ENCODE assay signal across 13 mouse cellular contexts in the genomic region with DNA sequence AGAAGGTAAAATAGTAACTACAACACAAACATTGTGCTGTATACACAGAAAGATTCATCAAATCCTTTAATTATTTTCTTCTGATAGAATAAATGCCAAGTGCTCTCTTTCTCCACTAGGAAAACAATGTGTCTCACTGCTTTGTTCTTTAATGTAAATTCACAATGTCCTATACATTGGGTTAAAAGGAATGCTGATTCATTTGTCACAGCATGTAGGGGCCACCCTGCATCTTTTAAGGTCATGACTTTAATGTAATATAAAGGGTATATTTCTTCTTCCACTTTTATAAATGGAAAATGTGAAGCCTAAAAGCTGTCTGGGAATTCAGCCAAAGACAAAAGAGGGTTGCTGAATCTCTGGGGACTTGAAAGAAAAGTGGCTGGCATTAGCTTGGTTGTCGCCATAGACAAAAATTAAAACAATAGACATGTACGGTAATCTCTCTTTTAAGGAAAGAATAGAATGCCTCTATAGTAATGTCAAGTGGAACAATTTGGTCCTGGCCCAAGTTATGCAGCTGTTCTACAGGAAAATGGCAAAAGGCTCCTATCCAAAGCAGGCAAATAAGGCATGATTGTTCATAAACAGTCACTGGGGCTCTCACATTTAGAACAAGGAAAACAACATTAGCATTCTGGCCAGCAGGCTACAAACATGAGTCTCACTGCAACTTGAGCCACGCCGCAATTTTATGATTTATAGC.
DNase-seq lines count a peak whose midpoint lies in the region; ATAC-seq and TF ChIP-seq lines count a peak whose summit lies in the region.
"Had no signal": no experiment of that assay in that cellular context is flagged by ENCODE, and none has a peak within 500 bp of the region (broad histone marks: within the 10 kb centered on the region; RNA-seq: fewer than 3 reads in every experiment).

No protein-coding gene starts in this region.

- no peaks in the 10 kb centered on the region for H3K27me3 ChIP-seq in forebrain, postnatal 0 days (ENCODE audit: insufficient read depth, low read length)
- H3K27me3 ChIP-seq in midbrain, embryonic 14.5 days (ENCODE audit: control insufficient read depth, insufficient read depth, low read length), result no peaks in the 10 kb centered on the region
- H3K27me3 ChIP-seq in heart, embryonic 12.5 days (replicated peaks), result no peaks in the 10 kb centered on the region
- H3K27me3 ChIP-seq: embryonic facial prominence, embryonic 13.5 days had no signal

- no peaks in the 10 kb centered on the region for H3K36me3 ChIP-seq in forebrain, postnatal 0 days (ENCODE audit: insufficient read depth)
- H3K36me3 ChIP-seq in midbrain, embryonic 14.5 days (ENCODE audit: control insufficient read depth, insufficient read depth, low read length), result no peaks in the 10 kb centered on the region
- no peaks in the 10 kb centered on the region for H3K36me3 ChIP-seq in heart, embryonic 12.5 days
- H3K36me3 ChIP-seq: embryonic facial prominence, embryonic 13.5 days had no signal

- H3K9me3 ChIP-seq in forebrain, postnatal 0 days (ENCODE audit: low read length), result no peaks in the 10 kb centered on the region
- H3K9me3 ChIP-seq in midbrain, embryonic 14.5 days (ENCODE audit: control insufficient read depth, low read length), result no peaks in the 10 kb centered on the region
- no peaks in the 10 kb centered on the region for H3K9me3 ChIP-seq in heart, embryonic 12.5 days (replicated peaks)
- H3K9me3 ChIP-seq: embryonic facial prominence, embryonic 13.5 days had no signal

- no peak overlapping the region for H3K4me2 ChIP-seq in forebrain, postnatal 0 days (ENCODE audit: low read depth)
- H3K4me2 ChIP-seq in midbrain, embryonic 14.5 days (ENCODE audit: low read length), result no peak overlapping the region
- no peak overlapping the region for H3K4me2 ChIP-seq in heart, embryonic 12.5 days
- H3K4me2 ChIP-seq: embryonic facial prominence, embryonic 13.5 days had no signal

- TF ChIP-seq CTCF in forebrain, postnatal 0 days (IDR thresholded peaks at IDR 0.05; ENCODE audit: low read depth), result no peak

- H3K4me3 ChIP-seq in forebrain, postnatal 0 days (ENCODE audit: low read depth, low read length), result no peak overlapping the region
- no peak overlapping the region for H3K4me3 ChIP-seq in midbrain, embryonic 14.5 days (replicated peaks; ENCODE audit: low read depth, low read length)
- no peak overlapping the region for H3K4me3 ChIP-seq in heart, embryonic 12.5 days
- H3K4me3 ChIP-seq: embryonic facial prominence, embryonic 13.5 days; heart, adult 2 months; myocyte had no signal

- peak; percentile 47 for ATAC-seq in forebrain, postnatal 0 days
- peak; percentile 60; the same call in 1 of the 2 replicates for ATAC-seq in midbrain, embryonic 14.5 days (ENCODE audit: low FRiP score, low TSS enrichment)
- no peak for ATAC-seq in heart, embryonic 12.5 days (ENCODE audit: insufficient number of reproducible peaks, low FRiP score)
- ATAC-seq: inflammation-experienced regulatory T-cells, adult 6 months; liver, postnatal 0 days had no signal

- peak; percentile 20 to 25 for DNase-seq in layer of hippocampus, adult 8-10 months (ENCODE audit: low spot score in 2 of 2)
- no peak for DNase-seq in layer of hippocampus, postnatal 25 days (ENCODE audit: extremely low spot score in 1 of 2, low spot score in 1 of 2)
- peak; percentile 6 for DNase-seq in cerebellum, adult 11 months
- DNase-seq in forebrain, postnatal 0 days, result peak; percentile 49
- peak; percentile 60 for DNase-seq in midbrain, embryonic 14.5 days
- no peak for DNase-seq in gastrocnemius, adult 18-20 months (ENCODE audit: low spot score)
- DNase-seq in embryo, embryonic 9.5 days (ENCODE audit: extremely low spot score), result no peak
- DNase-seq: heart, adult 2 months; liver, postnatal 0 days had no signal

- no peak overlapping the region for H3K9ac ChIP-seq in forebrain, postnatal 0 days
- no peak overlapping the region for H3K9ac ChIP-seq in midbrain, embryonic 14.5 days (replicated peaks; ENCODE audit: low read length)
- no peak overlapping the region for H3K9ac ChIP-seq in heart, embryonic 12.5 days
- H3K9ac ChIP-seq: embryonic facial prominence, embryonic 13.5 days; liver, postnatal 0 days had no signal

- 14% methylated on average over 4 of the region's 4 CpGs for WGBS in forebrain, postnatal 0 days
- WGBS in midbrain, embryonic 14.5 days, result 28% methylated on average over 4 of the region's 4 CpGs
- WGBS in heart, embryonic 12.5 days, result 79% methylated on average over 4 of the region's 4 CpGs

- no peak overlapping the region for H3K27ac ChIP-seq in forebrain, postnatal 0 days (ENCODE audit: low read depth, low read length)
- no peak overlapping the region for H3K27ac ChIP-seq in midbrain, embryonic 14.5 days (replicated peaks; ENCODE audit: low read depth, low read length)
- H3K27ac ChIP-seq in heart, embryonic 12.5 days (ENCODE audit: poor library complexity, severe bottlenecking), result no peak overlapping the region
- H3K27ac ChIP-seq: embryonic facial prominence, embryonic 13.5 days; heart, adult 2 months had no signal

- no peaks in the 10 kb centered on the region for H3K4me1 ChIP-seq in forebrain, postnatal 0 days (ENCODE audit: insufficient read depth)
- H3K4me1 ChIP-seq in midbrain, embryonic 14.5 days (ENCODE audit: control insufficient read depth, insufficient read depth, low read length), result peaks cover 9% of the 10 kb centered on the region; the same call in 1 of the 2 replicates
- H3K4me1 ChIP-seq in heart, embryonic 12.5 days (replicated peaks), result no peaks in the 10 kb centered on the region
- H3K4me1 ChIP-seq: embryonic facial prominence, embryonic 13.5 days had no signal

Comparison
In these comparisons a context has a peak if more than half of its experiments do, and no peak if none do; other contexts are left out.
1. DNase-seq: peak in layer of hippocampus, adult 8-10 months (2 of 2), cerebellum, adult 11 months (single experiment), forebrain, postnatal 0 days (single experiment) and midbrain, embryonic 14.5 days (single experiment); none in layer of hippocampus, postnatal 25 days (0 of 2), gastrocnemius, adult 18-20 months (single experiment) and embryo, embryonic 9.5 days (single experiment).